Mouse (Mus musculus) T-cell, adult 66 days (primary cell): ENCODE data around the gene Olfr1467. TPM values are rescaled to one million over a fixed set of nuclear protein-coding genes. Genes with fewer than 3 reads are reported as not detected.

ENCODE experiments used
- total RNA-seq, 2 experiments: library from RNA; stranded (reverse); gene quantifications; 3 replicates in 1 of 2; 4 replicates in 1 of 2; pipeline ENCODE4 v1.2.4; 2023

Gene Olfr1467
- total RNA-seq, result not detected

GRCm38 (mm10) chr19:13361936-13362335, at the start of gene Olfr1467:
Gene Olfr1467, plus strand, starts transcription at chr19:13362236.

GRCm38 (mm10) chr19:13315441-13315840, 46.6 kb upstream of the Olfr1467 start, which contains the start of gene Olfr1465:
Gene Olfr1465, minus strand, starts transcription at chr19:13315541.

DNA sequence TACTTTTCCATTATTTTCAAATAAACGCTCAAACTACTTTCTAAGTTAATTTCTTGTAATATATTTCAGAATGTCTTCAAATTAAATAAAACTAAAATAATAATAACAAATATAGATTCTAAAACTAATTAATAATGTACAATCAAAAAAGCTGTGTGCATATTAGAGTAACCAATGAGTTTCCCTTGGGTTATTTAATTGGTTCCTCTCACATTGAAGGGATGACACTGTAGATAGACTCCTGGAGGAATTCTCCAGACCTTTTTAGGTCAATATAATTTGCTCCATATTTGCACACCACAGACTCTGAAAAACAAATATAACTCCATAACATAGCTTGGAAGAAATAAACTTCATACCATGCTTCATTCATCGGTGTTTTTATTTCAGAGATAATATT, 23.5 kb upstream of the Olfr1467 start, which contains the start of gene Olfr1466:
Olfr1466 (plus strand) TSS at position 301 of the 400 bp plus-strand sequence.

DNA sequence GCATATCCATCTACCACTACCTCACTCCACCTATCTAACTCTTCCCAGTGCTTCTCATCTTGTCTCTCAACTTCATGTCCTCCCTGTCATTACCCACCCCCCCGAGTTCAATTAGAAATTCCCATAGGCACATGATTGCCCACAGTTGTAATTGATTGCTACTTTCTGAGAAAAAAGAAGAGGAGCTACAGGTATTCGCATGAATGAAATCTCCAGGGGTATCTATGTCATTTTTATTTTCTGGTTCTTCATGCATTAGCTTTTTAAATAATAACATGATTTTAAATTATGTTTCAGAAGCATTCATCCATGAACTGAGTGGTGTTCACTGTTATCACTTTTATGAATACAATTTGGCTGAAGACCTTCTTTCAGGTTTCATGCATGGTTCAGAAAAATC, 45.5 kb downstream of the Olfr1467 start, which contains the start of gene Olfr1469:
Olfr1469 (plus strand) TSS at position 301 of the 400 bp plus-strand sequence.

Other genes starting within 250 kb of the Olfr1467 start
- under 1 TPM in 1 of 2 experiments, not detected in 1; 0.12 TPM for gene Olfr1459, start 212.7 kb upstream of the Olfr1467 start, total RNA-seq
- gene Olfr1461, start 199.2 kb upstream of the Olfr1467 start, total RNA-seq, result not detected
- gene Olfr1462, start 176.5 kb upstream of the Olfr1467 start, total RNA-seq, result not detected
- not detected for gene Olfr1463, start 130.9 kb upstream of the Olfr1467 start, total RNA-seq
- gene Olfr1465, start 46.7 kb upstream of the Olfr1467 start, total RNA-seq, result not detected
- gene Olfr1466, start 23.4 kb upstream of the Olfr1467 start, total RNA-seq, result not detected
- not detected for gene Olfr1469, start 45.6 kb downstream of the Olfr1467 start, total RNA-seq
- gene Olfr1471, start 81.2 kb downstream of the Olfr1467 start, total RNA-seq, result not detected
- gene Olfr1472, start 93.8 kb downstream of the Olfr1467 start, total RNA-seq, result not detected
- gene Olfr1474, start 107.3 kb downstream of the Olfr1467 start, total RNA-seq, result not detected
- not detected for gene Olfr1475, start 118.0 kb downstream of the Olfr1467 start, total RNA-seq
- gene Olfr1477, start 138.3 kb downstream of the Olfr1467 start, total RNA-seq, result not detected
- not detected for gene Olfr1480, start 165.7 kb downstream of the Olfr1467 start, total RNA-seq
- gene Olfr1484, start 221.3 kb downstream of the Olfr1467 start, total RNA-seq, result not detected